Comparison of ENCODE assay signal across 27 mouse cellular contexts in genomic region chr10:44176548-44176947, GRCm38 (mm10). TPM values are rescaled to one million over a fixed set of nuclear protein-coding genes. Genes with fewer than 3 reads are reported as not detected.
DNase-seq lines count a peak whose midpoint lies in the region; ATAC-seq lines count a peak whose summit lies in the region.
"Had no signal": no experiment of that assay in that cellular context is flagged by ENCODE, and none has a peak within 500 bp of the region (broad histone marks: within the 10 kb centered on the region; RNA-seq: fewer than 3 reads in every experiment).

No protein-coding gene starts in this region.

- H3K9ac ChIP-seq in liver, embryonic 12.5 days, result no peak overlapping the region
- H3K9ac ChIP-seq: embryonic facial prominence, embryonic 13.5 days; forebrain, postnatal 0 days; heart, embryonic 13.5 days; hindbrain, embryonic 14.5 days had no signal

- H3K4me3 ChIP-seq in liver, embryonic 12.5 days, result no peak overlapping the region
- H3K4me3 ChIP-seq: embryonic facial prominence, embryonic 10.5 days; embryonic facial prominence, embryonic 13.5 days; gastrocnemius, adult 2 months; heart, embryonic 13.5 days had no signal

- DNase-seq in liver (no peak), 3T3-L1 (ENCODE audit: low read depth, low spot score) (peak; percentile 11)
- no peak for DNase-seq in kidney, adult 11 months
- no peak for DNase-seq in lung, postnatal 36 days
- DNase-seq: adrenal gland, adult 2 months; adrenal gland, postnatal 14 days; cerebellum, adult 11 months; cerebellum, adult 2 months; cerebellum, adult 9-11 months; cerebellum, postnatal 25 days; embryo, embryonic 11 days; forebrain, postnatal 0 days; gastrocnemius, adult 2 months; gastrocnemius, postnatal 14 days; heart, adult 11 months; heart, postnatal 14 days; heart, postnatal 4 days had no signal

- H3K27me3 ChIP-seq in liver, embryonic 12.5 days (replicated peaks), result peaks cover 3% of the 10 kb centered on the region; the same call in 1 of the 2 replicates
- H3K27me3 ChIP-seq: embryonic facial prominence, embryonic 13.5 days; heart, embryonic 13.5 days had no signal

- H3K4me2 ChIP-seq in liver, embryonic 12.5 days, result no peak overlapping the region
- H3K4me2 ChIP-seq: embryonic facial prominence, embryonic 13.5 days; heart, embryonic 13.5 days; hindbrain, embryonic 14.5 days had no signal

- peaks cover 21% of the 10 kb centered on the region for H3K4me1 ChIP-seq in liver, embryonic 12.5 days
- H3K4me1 ChIP-seq: embryonic facial prominence, embryonic 10.5 days; heart, embryonic 13.5 days had no signal

- ATAC-seq in liver, embryonic 12.5 days, result peak; percentile 62; the same call in 1 of the 2 replicates
- peak; percentile 49 for ATAC-seq in erythroblast, adult 5-6 weeks (replicated peaks; ENCODE audit: low FRiP score, poor library complexity, severe bottlenecking)
- ATAC-seq: CD4-positive, CD25-positive, alpha-beta regulatory T cell, adult 4 months; forebrain, embryonic 14.5 days; forebrain, postnatal 0 days; inflammation-experienced regulatory T-cells, adult 6 months had no signal

- H3K36me3 ChIP-seq in liver, embryonic 12.5 days, result no peaks in the 10 kb centered on the region
- H3K36me3 ChIP-seq: embryonic facial prominence, embryonic 10.5 days; embryonic facial prominence, embryonic 13.5 days; heart, embryonic 13.5 days had no signal

- H3K9me3 ChIP-seq in liver, embryonic 12.5 days (replicated peaks), result no peaks in the 10 kb centered on the region
- H3K9me3 ChIP-seq: embryonic facial prominence, embryonic 10.5 days; embryonic facial prominence, embryonic 13.5 days; heart, embryonic 13.5 days had no signal

- no peak overlapping the region for H3K27ac ChIP-seq in liver, embryonic 12.5 days
- H3K27ac ChIP-seq: embryonic facial prominence, embryonic 10.5 days; embryonic facial prominence, embryonic 13.5 days; gastrocnemius, adult 2 months; heart, embryonic 13.5 days; hindbrain, embryonic 14.5 days; hindbrain, postnatal 0 days had no signal

RNA-seq across cellular contexts. Expression of gene Crybg1, which starts 27.9 kb away (rescaled TPM):
- polyA plus RNA-seq in liver, embryonic 12.5 days (2016; fragmentation: Nextera tagmentation; extraction: Ambion mirVana), result 0.30 and 0.36 TPM in 2 replicates
- 0.58 and 1.7 TPM in 2 replicates for total RNA-seq in erythroblast, adult 5-6 weeks (2015; ENCODE audit: low replicate concordance)
- 1.5 TPM in 2 replicates for total RNA-seq in erythroblast, adult 5-6 weeks (2017; ENCODE audit: low replicate concordance)
